Mouse (Mus musculus) ES-CJ7 (cell line): ENCODE measurements around the gene Cd4.
A peak's percentile ranks its signal among the peaks of the same experiment; 100 is the strongest.

Experiments
- DNase-seq: peaks from one replicate; pipeline ENCODE4 v3.0.0; 2011; ENCODE audit warnings: low read depth, low spot score

Cd4 gene

DNA sequence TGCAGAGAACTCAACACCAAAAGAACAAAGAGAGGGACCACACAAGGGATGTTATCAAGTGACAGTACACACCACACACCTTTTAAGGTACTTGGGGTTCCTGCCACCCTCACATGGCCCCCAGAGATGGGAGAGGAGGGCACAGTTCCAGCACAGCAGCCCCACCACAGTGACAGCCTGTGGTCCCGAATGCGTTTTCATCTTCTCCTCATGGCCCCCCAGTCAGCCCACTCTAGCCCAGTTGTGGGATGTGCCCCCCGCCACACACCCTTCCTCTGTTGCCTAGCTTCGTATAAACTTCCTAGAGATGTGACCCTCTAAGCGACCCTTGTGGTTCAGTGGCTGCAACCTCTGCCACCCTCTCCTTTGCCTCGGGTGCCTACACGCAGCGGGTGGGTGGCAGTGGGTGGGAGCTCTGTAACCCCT, 2.1 kb downstream of the Cd4 start:
- no peak for DNase-seq

DNA sequence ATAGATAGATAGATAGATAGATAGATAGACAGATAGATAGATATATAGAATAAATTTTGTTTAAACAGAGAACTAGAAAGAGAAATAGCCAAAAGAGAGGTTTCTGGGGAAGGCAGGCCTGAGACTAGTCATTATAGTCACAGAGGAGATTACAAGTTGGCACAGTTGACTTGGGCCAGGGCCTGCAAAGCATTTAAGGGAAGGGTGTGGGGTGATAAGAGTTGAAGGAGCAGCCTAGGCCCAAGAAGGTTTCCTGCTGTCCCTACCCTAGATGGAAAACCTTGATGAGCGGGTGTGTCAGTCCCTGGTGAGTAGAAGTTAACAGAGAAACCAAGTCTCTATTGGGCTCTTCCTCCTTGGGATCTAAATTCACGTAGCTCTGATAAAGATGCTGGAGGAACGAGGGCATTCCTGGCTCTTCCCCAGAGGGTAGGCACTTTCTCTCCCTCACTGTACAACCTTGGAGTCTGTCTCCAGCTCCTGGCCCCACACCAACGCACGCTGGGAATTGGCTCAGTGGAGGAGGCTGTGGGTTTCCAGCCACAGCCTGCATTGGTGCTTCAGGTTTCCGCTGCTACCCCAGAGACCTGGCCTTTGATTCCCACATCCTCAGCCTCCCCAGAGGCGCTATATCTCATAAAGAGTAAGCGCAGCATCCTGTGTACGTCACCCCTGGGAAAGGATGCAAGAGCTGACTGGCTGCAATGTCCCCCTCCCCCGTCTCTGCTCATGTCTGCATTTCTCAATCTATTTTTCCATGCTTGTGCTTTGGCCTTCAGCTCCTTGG, 3.1 kb downstream of the Cd4 start:
- DNase-seq: no peak

DNA sequence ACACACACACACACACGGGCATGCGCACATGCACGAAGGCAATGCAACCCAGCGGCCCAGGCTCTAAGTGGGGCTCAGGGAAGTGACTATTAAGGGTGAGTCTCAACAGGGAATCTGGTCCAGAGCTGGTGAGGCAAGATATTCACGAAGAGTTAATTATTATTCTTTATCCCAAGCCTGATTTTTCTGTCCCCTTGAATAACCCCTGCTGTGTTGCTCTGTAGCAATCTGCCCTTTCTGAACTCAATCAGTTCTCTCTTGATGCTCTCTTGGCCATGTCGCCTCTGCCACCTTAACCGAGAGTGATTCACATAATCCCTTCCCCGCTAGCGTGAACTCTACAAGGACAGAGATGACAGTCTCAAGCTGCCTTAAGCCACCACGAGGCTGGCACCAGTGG, 4.7 kb downstream of the Cd4 start:
- no peak for DNase-seq

DNA sequence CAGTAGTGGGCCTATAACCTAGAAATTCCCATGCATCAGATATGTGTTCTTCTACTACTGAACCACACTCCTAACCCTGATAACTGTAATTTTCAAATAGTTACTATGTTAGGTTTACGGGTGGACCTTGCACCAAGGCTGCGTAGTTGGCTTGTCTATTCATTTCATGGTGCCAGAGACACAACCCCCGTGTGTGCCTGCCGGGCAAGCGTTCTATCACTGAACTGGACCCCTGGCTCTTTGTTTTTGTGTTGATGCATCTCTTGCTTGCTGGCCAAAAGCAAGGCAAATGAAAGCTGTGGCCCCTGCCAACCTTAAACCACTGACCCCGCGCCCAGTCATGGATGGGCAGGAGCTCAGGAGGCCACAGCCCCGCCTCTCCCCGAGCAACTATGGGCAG, 6.2 kb downstream of the Cd4 start:
- no peak for DNase-seq

DNA sequence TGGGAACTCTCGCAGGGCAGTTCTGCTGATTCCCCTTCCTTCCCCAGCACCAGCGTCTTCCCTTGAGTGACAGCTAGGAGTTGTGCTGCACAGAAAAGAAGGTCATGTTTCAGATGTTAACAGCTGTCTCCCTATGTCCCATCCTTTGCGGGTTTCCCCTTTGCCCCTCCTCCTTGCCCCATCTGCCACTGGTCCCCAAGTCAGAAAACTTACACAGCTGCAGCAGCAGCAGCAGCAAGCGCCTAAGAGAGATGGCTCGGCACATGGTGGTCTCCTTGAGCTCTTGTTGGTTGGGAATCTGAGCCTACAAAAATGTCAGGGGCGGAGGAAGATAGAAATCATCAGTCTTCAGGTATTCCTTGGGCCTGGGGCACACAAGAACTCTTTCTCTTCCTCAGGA, 8.6 kb downstream of the Cd4 start:
- DNase-seq: no peak

DNA sequence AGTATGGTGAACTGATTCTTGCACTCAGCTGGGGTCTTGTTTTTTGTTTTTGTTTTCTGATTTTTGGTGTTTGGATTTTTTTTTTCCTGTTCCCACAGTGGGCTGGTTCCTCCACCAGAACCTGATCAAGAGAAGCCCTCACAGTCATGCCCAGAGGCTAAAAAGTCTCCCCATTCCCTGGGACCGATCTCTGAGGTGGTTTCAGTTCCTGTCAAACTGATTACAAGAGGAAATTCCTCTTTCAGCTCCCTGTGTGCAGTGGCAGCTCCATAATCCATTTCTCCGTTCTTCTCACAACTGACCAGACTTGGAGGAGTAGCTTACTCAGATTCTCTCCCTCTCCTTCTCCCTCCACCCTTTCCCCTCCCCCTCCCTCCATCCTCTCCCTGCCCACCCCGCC, 13.7 kb downstream of the Cd4 start:
- DNase-seq: no peak

DNA sequence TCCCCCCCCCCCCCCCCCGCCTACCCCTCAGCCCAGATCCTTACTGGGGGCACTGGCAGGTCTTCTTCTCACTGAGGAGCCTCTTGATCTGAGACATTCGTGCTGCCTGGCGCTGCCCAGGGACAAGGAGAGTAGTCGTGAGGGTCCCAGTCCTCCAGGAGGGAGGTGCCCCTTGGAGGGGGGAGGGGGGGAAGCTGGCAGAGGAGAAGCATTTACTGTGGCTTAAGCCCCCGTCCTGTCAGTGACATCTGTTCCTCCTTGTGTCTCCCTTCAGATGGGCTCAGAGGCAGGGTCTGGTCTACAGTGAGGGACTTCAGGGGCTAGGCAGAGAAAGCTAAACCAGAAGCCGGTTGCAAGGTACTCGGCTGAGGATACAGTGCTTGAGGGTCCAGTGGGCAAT, 21.5 kb downstream of the Cd4 start:
- no peak for DNase-seq

DNA sequence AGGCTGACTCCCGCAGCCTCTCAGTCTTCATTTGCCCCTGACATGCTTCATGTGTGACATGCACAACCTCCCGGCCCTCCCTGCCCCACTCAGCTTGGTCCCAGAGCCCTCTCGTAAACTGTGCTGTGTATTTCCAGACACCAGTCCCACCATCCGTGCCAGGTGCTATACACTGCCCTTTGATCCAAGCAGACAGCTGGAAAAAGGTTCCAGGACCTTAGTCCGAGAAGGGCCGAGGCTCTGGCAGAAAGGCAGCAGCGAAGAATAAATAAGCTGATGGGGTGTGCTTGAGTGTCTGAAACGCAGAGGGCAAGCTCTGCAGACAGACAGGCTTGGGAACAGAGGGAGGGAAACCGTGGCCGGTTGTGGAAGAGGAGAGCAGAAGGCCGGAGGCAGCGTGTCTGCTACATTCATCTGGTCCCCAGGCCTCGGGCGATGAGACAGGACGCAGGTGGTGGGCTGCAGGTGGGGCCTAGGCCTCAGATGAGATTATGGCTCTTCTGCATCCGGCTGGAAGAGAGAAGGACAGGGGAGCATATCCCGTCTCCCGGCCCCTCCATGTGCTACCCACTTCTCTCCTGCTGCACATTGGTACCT, 22.2 kb downstream of the Cd4 start:
- DNase-seq: no peak

DNA sequence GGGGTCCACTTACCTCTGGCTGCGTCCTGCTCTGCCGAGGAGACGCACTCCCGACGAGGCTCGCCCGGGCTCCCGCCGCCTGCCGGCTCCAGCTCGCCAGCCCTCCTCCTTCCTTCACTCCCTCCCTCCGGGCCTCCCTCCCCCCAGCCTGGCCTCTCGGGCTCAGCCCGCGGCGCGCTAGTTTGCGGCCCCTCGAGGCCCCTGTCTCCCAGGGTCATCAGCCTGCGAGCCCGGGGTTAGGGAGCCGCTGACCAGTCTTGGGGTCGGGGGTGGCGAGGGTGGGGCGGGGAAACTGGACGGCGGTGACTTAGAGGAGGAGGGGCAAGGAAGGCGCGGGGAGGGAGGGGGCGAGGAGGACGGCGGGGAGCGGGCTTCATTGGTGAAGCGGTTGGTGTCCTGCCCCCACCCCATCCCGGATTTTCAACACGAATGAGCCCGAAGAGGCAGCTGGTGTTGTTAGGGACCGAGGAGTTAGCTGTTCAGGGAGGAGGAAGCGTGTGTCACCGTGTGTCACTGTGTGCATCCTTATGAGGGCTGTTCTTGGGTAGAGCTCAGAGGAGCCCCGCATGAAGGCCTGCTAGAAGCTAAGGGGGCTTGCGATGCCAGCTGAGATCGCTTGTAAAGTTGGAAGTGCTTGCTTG, 24.2 kb downstream of the Cd4 start, which contains the start of gene Gpr162:
Gene Gpr162 (minus strand): TSS at position 326 of the 641 bp plus-strand sequence.
- no peak for DNase-seq

DNA sequence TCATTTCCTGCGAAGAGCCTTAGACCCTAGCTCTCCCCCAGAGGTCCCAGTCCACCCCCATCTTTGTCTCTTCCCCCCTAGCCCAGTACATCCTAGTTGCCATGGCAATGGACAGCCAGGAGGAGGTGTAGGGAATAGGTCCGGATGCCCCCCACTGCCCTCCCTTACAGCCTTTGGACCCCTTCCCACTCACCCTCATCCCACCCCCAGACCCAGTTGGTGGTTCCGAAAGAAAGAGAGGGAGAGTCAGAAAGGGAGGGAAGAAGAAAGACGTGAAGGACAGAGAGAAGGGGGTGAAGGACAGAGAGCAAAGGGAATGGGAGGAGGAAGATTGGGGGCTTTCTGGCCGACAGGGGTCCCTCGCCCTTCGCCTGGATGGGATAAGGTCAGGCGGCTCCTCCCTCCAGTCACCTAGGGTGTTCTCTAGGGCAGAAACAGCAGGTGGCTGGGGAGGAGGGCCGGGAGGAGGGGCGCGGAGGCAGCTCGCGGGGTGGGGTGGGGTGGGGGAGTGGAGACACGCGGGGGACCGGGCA, 24.8 kb downstream of the Cd4 start:
- DNase-seq: no peak

DNA sequence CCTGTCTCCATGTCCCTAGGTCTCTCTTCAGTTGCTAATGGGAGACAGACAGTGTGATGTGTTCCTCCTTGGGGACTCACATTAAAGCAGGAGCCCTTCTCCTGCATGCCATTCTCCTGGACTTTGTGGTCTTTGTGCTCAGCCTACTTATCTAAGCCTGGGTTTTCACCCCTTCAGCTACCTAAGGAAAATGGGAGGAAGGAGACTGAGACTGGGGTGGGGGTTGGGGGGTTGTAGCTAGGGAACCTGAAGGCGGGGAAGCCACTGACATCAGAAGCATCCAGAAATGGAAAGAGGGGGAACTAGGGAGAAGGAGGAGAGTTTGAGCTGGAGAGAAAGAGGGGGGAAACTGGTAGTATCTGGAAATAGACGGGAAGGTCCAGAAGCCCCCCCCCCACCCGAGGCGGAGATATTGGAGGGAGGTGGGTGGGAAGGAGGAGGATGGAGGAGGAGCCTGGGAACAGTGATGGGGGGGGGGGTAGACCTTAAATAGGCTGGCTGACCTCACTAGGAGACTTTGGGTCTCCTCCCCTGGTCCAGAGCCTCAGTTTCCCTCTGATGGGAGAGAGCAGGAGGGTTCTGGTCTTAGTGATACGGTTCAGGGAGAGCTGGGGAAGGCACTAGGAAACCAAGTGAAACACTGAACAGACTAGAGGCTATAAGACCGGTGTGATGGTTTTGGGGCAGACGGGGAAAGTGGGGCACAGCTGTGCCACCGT, 25.5 kb downstream of the Cd4 start:
- no peak for DNase-seq

DNA sequence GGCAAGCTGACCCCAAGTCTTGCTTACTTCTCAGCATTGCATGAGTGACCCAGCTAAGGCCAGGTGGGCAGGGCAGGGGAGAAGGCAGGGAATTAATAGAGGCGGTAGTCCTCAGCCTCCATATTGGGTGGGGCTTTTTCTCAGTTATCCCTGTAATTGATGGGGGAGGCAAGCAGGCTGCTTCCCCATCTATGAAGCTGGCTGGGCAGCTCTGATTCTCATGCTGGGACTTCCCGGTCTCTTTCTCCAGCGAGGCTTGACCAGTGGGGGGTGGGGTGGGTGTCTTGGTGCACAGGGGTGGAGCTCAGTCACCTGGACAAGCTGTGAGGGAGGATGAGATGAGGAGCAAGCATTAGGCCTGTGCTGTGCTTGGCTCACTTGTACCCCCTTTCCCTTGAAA, 26.2 kb downstream of the Cd4 start:
- no peak for DNase-seq

DNA sequence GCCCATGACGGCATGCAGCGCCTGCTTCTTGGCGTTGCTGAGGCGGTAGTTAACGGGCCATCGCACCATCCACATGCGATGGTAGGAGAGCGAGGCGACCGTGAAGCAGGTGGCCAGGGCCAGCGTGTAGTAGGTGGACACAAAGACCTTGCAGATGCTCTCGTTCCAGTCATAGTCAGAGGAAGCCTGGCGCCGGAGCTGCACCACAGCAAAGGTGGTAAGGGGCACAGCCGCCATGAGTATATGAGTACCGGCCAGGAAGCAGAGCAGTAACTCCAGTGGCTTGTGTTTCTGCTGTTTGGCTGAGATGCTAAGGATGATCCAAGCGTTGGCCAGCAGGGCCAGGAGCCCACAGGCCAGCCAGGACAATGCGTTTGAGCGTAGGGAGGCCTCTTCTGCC, 26.8 kb downstream of the Cd4 start:
- DNase-seq: no peak

DNA sequence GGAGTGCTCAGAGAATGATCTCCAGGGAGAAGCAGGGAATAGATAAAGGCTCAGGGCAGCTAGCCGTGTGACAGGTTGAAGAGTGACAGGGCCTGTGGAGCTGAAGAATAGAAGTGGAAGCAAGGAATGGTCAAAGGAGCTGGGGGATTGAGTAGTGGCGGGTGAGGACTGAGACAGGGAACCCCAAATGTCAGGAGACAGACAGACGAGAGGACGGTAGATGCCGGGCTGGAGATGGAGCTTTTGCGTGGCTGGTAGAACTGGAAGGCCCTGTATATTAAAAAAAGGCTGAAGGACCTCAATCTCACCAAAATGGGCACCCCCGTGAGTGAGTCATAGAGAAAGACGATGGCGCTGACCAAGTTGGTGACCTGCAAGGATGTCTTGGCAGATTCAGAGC, 27.5 kb downstream of the Cd4 start:
- no peak for DNase-seq

DNA sequence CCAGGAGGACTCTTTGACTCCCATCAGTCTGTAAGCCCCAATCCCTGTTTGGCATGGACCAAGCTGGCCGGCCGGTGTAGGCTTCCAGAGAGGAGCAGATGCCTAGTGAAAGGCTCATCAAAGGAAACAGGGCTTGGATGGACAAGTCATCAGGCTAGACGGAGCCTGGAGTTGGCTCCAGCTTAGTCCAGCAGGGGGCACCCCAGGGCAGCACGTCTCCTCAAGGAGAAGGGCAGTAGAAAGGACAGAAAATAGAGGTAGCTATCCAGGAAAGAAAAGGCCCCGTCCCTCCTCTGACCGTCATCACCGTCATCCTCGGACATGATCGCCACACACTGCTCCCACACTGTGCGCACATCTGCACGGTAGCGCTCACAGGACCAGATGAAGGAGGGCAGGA, 28.3 kb downstream of the Cd4 start:
- DNase-seq: peak; percentile 83

DNA sequence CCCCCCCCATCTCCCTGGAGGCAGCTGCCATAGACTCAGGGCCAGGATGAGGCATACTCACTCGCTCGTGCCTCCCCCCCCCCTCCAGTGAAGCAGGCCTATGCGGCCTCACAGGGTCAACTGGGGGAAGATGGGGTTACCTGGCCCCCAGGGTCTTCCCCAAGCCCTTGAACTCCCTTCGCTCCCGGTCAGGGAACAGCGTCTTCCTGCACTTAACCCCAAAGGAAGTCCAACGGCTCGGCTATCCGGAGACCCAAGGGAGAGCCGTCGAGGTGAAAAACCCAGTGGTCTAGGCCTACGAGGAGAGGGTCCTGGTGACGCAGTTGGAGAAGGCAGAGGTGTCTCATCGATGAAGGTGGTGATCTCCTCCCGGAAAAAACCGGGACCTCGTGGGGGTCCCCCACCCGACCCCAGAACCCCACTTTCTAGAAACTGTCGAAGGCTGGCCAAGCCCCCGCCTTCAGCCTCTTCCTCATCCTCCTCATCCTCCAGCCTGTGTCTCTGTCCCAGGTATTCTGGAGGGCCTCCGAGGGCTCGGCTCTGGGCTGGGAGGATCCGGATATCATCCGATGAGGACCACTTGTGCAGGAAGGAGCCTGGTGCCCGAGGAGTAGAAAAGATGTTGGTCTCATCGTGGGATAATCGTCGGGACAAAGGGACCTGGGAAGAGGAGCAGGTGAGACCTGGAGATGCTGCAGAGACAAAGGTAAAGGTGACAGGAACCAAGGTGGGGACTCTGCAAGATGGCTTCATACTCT, 29.3 kb downstream of the Cd4 start:
- no peak for DNase-seq

DNA sequence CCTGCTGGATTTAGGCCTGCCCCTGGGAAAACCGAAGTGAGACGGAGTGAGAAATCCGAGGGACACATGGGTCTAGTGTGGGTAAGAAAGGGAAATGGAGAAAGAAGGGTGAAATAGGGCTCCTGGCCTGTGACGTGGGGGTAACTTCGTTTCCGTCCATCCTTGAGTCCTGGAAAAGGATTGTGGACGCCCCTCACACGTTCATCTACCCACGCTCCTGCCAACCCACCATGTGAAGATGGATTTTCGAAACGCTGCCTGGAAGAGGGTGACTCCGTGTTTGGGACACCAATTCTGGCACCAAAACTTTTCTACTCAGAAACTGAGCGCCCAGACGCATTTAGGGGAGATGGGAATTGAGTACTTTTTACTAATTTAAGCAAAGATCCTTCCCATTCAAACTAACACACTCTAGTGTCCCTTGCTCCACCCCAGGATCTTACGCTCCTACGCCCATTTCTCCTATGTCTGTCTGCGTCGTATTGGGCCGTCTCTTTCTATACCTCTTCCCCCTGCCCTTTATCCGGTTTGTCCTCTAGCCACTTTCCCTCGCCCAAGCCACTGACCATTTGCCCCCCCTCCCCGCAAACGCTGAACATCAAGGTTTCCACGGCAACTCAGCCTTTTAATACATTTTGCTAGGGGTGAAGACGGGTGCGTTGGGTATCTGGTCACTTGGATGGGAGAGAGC, 30.0 kb downstream of the Cd4 start:
- DNase-seq: no peak

DNA sequence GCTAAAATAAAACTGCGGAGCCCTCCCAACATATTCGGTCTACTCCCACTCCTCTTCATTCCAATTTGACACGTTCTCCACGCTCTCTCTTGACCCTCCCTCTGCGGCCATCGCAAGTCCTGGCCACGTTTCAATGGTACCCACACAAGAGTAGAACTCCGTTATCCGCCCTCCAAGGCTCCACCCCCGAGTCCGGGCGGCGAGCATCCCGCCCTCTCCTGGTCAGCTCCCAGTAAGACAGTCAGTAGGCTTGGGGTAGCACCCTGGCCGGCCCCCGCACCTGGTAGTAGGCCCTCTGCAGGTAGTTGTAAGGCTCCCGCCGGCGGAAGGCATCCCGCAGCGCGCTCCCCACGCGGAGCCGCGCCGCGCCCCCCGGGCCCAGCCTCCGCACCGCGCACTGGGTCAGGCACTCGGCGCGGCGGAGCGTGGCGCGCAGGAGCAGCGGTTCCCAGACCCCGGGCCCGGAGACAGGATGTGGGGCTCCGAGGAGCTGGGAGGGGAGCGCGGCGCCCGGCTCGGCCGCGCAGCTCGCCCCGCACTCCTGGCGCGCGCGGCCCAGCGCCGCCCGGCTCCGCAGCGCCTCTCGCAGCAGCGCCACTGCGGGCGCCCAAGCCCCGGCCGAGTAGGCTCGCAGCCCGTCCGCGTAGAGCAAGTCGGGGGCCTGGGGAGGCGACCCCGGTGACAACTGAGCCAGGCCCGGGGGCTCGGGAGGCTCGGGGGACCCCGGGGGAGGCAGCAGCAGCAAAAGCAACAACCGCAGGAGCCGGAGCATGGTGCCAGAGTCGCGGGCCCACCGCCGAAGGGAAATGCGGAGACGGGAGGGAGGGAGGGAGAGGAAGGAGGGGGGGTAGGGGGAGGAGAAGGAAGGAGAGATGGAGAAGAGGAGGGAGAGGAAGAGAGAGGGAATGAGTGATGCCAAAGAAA, 30.8 kb downstream of the Cd4 start, which contains the start of gene P3h3:
Gene P3h3 (minus strand): TSS at position 837 of the 924 bp plus-strand sequence.
- DNase-seq: peak; percentile 95

DNA sequence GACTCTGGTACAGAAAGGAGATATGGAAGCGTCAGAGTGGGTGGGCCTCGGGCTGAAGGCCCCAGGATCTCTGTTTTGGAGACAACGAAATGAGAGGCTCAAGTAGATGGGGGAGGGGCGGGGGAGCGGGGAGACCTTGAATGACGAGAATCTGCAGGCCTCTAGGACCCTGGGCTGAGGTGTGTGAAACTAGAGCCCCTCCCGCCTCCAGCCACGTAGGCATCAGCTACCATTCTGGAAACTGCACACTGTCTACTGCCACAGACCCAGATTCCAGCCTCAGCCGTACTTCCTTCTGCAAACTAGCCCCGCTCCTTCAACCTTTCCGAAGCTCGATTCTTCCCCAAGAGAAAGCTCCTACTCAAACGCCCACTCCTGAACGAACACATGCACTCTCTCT, 31.7 kb downstream of the Cd4 start:
- peak; percentile 60 for DNase-seq

DNA sequence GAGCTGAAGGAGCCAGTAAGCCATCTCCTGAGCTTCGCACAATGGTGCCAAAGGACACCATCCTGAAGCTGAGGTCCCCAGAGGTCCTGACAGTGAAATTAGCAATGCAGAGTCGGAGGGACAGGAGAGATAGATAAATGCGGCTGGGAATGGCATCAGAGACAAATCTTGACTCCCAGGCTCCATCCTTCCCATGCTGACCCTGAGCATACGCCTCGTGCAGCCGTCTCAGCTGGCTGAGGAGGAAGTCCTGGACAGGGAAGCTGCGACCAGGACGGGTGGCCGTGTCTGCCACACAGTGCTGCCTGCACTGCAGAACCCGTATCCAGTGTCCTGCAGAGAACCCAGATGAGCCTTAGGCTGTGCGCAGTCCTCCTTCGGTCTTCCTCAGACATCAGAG, 33.4 kb downstream of the Cd4 start:
- DNase-seq: no peak
